Mouse (Mus musculus) bone marrow, adult 2 months (tissue): ENCODE data around the gene Mief1.

Experiments used
- CTCF ChIP-seq: fragments of 200-500 bp; IDR thresholded peaks from 2 replicates; pipeline ENCODE4 v1.5.1; 2011; ENCODE audit warnings: low read length, control low read depth; ENCODE audit not compliant: control insufficient read depth, insufficient read depth
- POLR2A ChIP-seq: fragments of 200-500 bp; IDR thresholded peaks from 2 replicates; pipeline ENCODE4 v1.6.1; 2011; ENCODE audit warnings: low read depth, mild to moderate bottlenecking, control low read depth, low read length, borderline replicate concordance; ENCODE audit not compliant: control insufficient read depth

GRCm38 (mm10) chr15:80208446-80208845 is 25.4 kb upstream of the Mief1 start:
- TF ChIP-seq CTCF (no peak), POLR2A (no peak)
